Comparison of ENCODE assay signal across 14 mouse cellular contexts in the genomic region with DNA sequence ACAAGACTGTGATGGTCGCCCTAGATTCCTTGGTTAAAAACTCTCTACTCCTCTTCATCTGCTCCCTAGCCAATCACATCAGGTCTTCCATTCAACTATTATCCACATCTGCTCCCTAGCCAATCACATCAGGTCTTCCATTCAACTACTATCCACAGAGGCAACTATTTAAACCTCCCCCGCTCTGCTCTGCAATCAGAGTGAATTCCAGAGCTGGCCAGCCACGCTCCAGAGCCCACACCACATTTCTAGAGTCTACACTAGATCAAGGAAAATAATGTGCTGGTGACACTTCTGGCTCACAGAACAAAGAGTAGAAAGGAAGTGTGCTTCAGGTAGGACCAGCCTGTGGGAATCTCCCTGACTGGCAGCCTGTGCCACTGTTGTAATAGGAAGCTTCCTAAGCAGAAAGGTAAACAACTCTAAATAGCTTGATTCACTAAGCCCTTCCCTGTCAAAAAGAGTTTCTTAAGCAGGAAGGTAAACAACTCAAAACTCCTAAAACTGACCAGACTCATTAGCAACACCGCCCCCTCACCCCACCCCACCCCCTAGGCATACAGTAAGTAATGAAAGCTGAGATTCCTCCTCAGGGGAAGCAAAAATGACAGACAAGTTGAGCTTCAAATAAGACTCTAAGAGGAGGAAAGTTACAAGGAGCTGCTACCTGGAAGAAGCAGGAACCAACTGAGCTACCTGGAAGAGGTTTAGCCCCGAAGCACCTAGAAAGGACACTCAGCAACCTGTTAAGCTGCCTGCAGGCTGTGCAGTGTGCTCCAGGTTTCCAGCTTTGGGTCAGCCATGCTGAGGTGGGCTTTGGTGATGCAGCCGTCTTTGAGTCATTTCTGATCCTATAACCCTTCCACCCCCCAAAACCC.
DNase-seq lines count a peak whose midpoint lies in the region; ATAC-seq and TF ChIP-seq lines count a peak whose summit lies in the region.
"Had no signal": no experiment of that assay in that cellular context is flagged by ENCODE, and none has a peak within 500 bp of the region (broad histone marks: within the 10 kb centered on the region; RNA-seq: fewer than 3 reads in every experiment).

No protein-coding gene starts in this region.

- TF ChIP-seq EP300 in heart, postnatal 0 days (IDR thresholded peaks at IDR 0.05; ENCODE audit: low read depth), result no peak

- H3K36me3 ChIP-seq in heart, postnatal 0 days (replicated peaks; ENCODE audit: control insufficient read depth, insufficient read depth, low read length), result no peaks in the 10 kb centered on the region
- no peaks in the 10 kb centered on the region for H3K36me3 ChIP-seq in heart, embryonic 11.5 days (ENCODE audit: control insufficient read depth, insufficient read depth, low read length)
- no peaks in the 10 kb centered on the region for H3K36me3 ChIP-seq in midbrain, embryonic 11.5 days (ENCODE audit: control insufficient read depth, insufficient read depth, low read length)
- peaks cover 3% of the 10 kb centered on the region; the same call in 1 of the 2 replicates for H3K36me3 ChIP-seq in midbrain, embryonic 16.5 days (ENCODE audit: control insufficient read depth, insufficient read depth, low read length)
- H3K36me3 ChIP-seq in midbrain, embryonic 14.5 days (ENCODE audit: control insufficient read depth, insufficient read depth, low read length), result peaks cover 13% of the 10 kb centered on the region
- H3K36me3 ChIP-seq: heart, embryonic 13.5 days; limb, embryonic 13.5 days had no signal

- H3K9me3 ChIP-seq in heart, postnatal 0 days (replicated peaks; ENCODE audit: control insufficient read depth, low read length), result no peaks in the 10 kb centered on the region
- H3K9me3 ChIP-seq in heart, embryonic 11.5 days (replicated peaks; ENCODE audit: control insufficient read depth, low read length), result no peaks in the 10 kb centered on the region
- no peaks in the 10 kb centered on the region for H3K9me3 ChIP-seq in midbrain, embryonic 11.5 days (ENCODE audit: control insufficient read depth, low read length)
- no peaks in the 10 kb centered on the region for H3K9me3 ChIP-seq in midbrain, embryonic 16.5 days (replicated peaks; ENCODE audit: control insufficient read depth, low read length, poor library complexity, severe bottlenecking)
- no peaks in the 10 kb centered on the region for H3K9me3 ChIP-seq in midbrain, embryonic 14.5 days (ENCODE audit: control insufficient read depth, low read length)
- H3K9me3 ChIP-seq: heart, embryonic 13.5 days; limb, embryonic 13.5 days had no signal

- no peaks in the 10 kb centered on the region for H3K4me1 ChIP-seq in heart, postnatal 0 days (ENCODE audit: control insufficient read depth, insufficient read depth)
- no peaks in the 10 kb centered on the region for H3K4me1 ChIP-seq in heart, embryonic 11.5 days (ENCODE audit: control insufficient read depth, insufficient read depth, low read length)
- no peaks in the 10 kb centered on the region for H3K4me1 ChIP-seq in midbrain, embryonic 11.5 days (ENCODE audit: control insufficient read depth, insufficient read depth, low read length)
- no peaks in the 10 kb centered on the region for H3K4me1 ChIP-seq in midbrain, embryonic 16.5 days (ENCODE audit: control insufficient read depth, insufficient read depth, low read length)
- H3K4me1 ChIP-seq in midbrain, embryonic 14.5 days (ENCODE audit: control insufficient read depth, insufficient read depth, low read length), result no peaks in the 10 kb centered on the region
- H3K4me1 ChIP-seq: heart, embryonic 13.5 days; limb, embryonic 13.5 days had no signal

- TF ChIP-seq CTCF in heart, postnatal 0 days (IDR thresholded peaks at IDR 0.05; ENCODE audit: low read depth), result no peak

- H3K27ac ChIP-seq in heart, postnatal 0 days (ENCODE audit: low read depth), result no peak overlapping the region
- H3K27ac ChIP-seq in heart, embryonic 11.5 days (ENCODE audit: low read depth, low read length), result no peak overlapping the region
- H3K27ac ChIP-seq in midbrain, embryonic 11.5 days (ENCODE audit: low read depth, low read length), result no peak overlapping the region
- H3K27ac ChIP-seq in midbrain, embryonic 16.5 days (ENCODE audit: low read length), result no peak overlapping the region
- H3K27ac ChIP-seq in midbrain, embryonic 14.5 days (replicated peaks; ENCODE audit: low read depth, low read length), result no peak overlapping the region
- H3K27ac ChIP-seq: heart, embryonic 13.5 days; hindbrain, embryonic 14.5 days; limb, embryonic 13.5 days had no signal

- H3K9ac ChIP-seq in heart, postnatal 0 days (replicated peaks; ENCODE audit: low read depth, low read length), result no peak overlapping the region
- H3K9ac ChIP-seq in heart, embryonic 11.5 days (ENCODE audit: low read depth, low read length), result no peak overlapping the region
- no peak overlapping the region for H3K9ac ChIP-seq in midbrain, embryonic 11.5 days (ENCODE audit: low read length)
- no peak overlapping the region for H3K9ac ChIP-seq in midbrain, embryonic 16.5 days (ENCODE audit: low read depth, low read length)
- no peak overlapping the region for H3K9ac ChIP-seq in midbrain, embryonic 14.5 days (replicated peaks; ENCODE audit: low read length)
- H3K9ac ChIP-seq: heart, embryonic 13.5 days; hindbrain, embryonic 14.5 days; limb, embryonic 13.5 days had no signal

- no peak overlapping the region for H3K4me2 ChIP-seq in heart, postnatal 0 days (ENCODE audit: low read depth, low read length)
- no peak overlapping the region for H3K4me2 ChIP-seq in heart, embryonic 11.5 days
- no peak overlapping the region for H3K4me2 ChIP-seq in midbrain, embryonic 11.5 days
- no peak overlapping the region for H3K4me2 ChIP-seq in midbrain, embryonic 16.5 days (ENCODE audit: low read length)
- no peak overlapping the region for H3K4me2 ChIP-seq in midbrain, embryonic 14.5 days (ENCODE audit: low read length)
- H3K4me2 ChIP-seq: heart, embryonic 13.5 days; hindbrain, embryonic 14.5 days; limb, embryonic 13.5 days had no signal

- no peak for ATAC-seq in heart, postnatal 0 days (ENCODE audit: insufficient read depth, low read depth)
- no peak for ATAC-seq in heart, embryonic 11.5 days (replicated peaks; ENCODE audit: insufficient number of reproducible peaks, low FRiP score, low TSS enrichment)
- peak; percentile 73 for ATAC-seq in midbrain, embryonic 11.5 days (ENCODE audit: low FRiP score)
- no peak for ATAC-seq in midbrain, embryonic 16.5 days
- no peak for ATAC-seq in midbrain, embryonic 14.5 days (ENCODE audit: low FRiP score, low TSS enrichment)

- H3K27me3 ChIP-seq in heart, postnatal 0 days (ENCODE audit: control insufficient read depth, insufficient read depth, low read length), result no peaks in the 10 kb centered on the region
- H3K27me3 ChIP-seq in heart, embryonic 11.5 days (ENCODE audit: control insufficient read depth, insufficient read depth, low read length), result no peaks in the 10 kb centered on the region
- no peaks in the 10 kb centered on the region for H3K27me3 ChIP-seq in midbrain, embryonic 11.5 days (ENCODE audit: control insufficient read depth, insufficient read depth, low read length)
- H3K27me3 ChIP-seq in midbrain, embryonic 16.5 days (ENCODE audit: control insufficient read depth, insufficient read depth, low read depth, low read length), result no peaks in the 10 kb centered on the region
- no peaks in the 10 kb centered on the region for H3K27me3 ChIP-seq in midbrain, embryonic 14.5 days (ENCODE audit: control insufficient read depth, insufficient read depth, low read length)
- H3K27me3 ChIP-seq: heart, embryonic 13.5 days; limb, embryonic 13.5 days had no signal

- DNase-seq in heart, postnatal 0 days (ENCODE audit: low spot score), result peak; percentile 13
- DNase-seq in midbrain, embryonic 11.5 days (ENCODE audit: low spot score, missing footprints), result peak; percentile 73
- DNase-seq in embryo, embryonic 11.5 days (ENCODE audit: low read depth, low spot score), result peak; percentile 9
- peak; percentile 5 for DNase-seq in midbrain, embryonic 14.5 days
- no peak for DNase-seq in urinary bladder, postnatal 10 days (ENCODE audit: low spot score)
- no peak for DNase-seq in thymus, postnatal 36 days
- DNase-seq: B cell, adult 2 months; gastrocnemius, postnatal 10 days; right cerebral cortex, postnatal 14 days had no signal

- H3K4me3 ChIP-seq in heart, postnatal 0 days (ENCODE audit: low read depth, low read length), result no peak overlapping the region
- H3K4me3 ChIP-seq in heart, embryonic 11.5 days (ENCODE audit: low read depth, low read length), result no peak overlapping the region
- H3K4me3 ChIP-seq in midbrain, embryonic 11.5 days (ENCODE audit: low read depth, low read length), result no peak overlapping the region
- no peak overlapping the region for H3K4me3 ChIP-seq in midbrain, embryonic 16.5 days (ENCODE audit: low read depth, low read length)
- H3K4me3 ChIP-seq in midbrain, embryonic 14.5 days (replicated peaks; ENCODE audit: low read depth, low read length), result no peak overlapping the region
- H3K4me3 ChIP-seq: heart, embryonic 13.5 days; limb, embryonic 13.5 days had no signal

- 48% methylated on average over 6 of the region's 6 CpGs for WGBS in heart, postnatal 0 days
- 48% methylated on average over 6 of the region's 6 CpGs for WGBS in heart, embryonic 11.5 days (ENCODE audit: insufficient replicate concordance)
- WGBS in midbrain, embryonic 11.5 days, result 62% methylated on average over 6 of the region's 6 CpGs
- WGBS in midbrain, embryonic 16.5 days, result 71% methylated on average over 6 of the region's 6 CpGs
- 67% methylated on average over 6 of the region's 6 CpGs for WGBS in midbrain, embryonic 14.5 days

Comparison
In these comparisons a context has a peak if more than half of its experiments do, and no peak if none do; other contexts are left out.
1. DNase-seq: peak in heart, postnatal 0 days (single experiment), midbrain, embryonic 11.5 days (single experiment), embryo, embryonic 11.5 days (single experiment) and midbrain, embryonic 14.5 days (single experiment); none in urinary bladder, postnatal 10 days (single experiment) and thymus, postnatal 36 days (0 of 2).